Comparison of ENCODE assay signal across 8 mouse cellular contexts in genomic region chr16:92883821-92884272, GRCm38 (mm10). TPM values are rescaled to one million over a fixed set of nuclear protein-coding genes. Genes with fewer than 3 reads are reported as not detected.
DNase-seq lines count a peak whose midpoint lies in the region; ATAC-seq and TF ChIP-seq lines count a peak whose summit lies in the region.

No protein-coding gene starts in this region.

- H3K27me3 ChIP-seq in erythroblast, embryonic 14.5 days (ENCODE audit: control insufficient read depth), result peaks cover 8% of the 10 kb centered on the region; the same call in 1 of the 2 replicates
- H3K27me3 ChIP-seq in liver, embryonic 12.5 days (replicated peaks), result peaks cover 3% of the 10 kb centered on the region; the same call in 1 of the 2 replicates
- H3K27me3 ChIP-seq in intestine, postnatal 0 days (replicated peaks; ENCODE audit: control insufficient read depth, insufficient read depth, low read length), result no peaks in the 10 kb centered on the region

- peak overlapping the region; percentile 78 for H3K27ac ChIP-seq in liver, embryonic 12.5 days
- H3K27ac ChIP-seq in intestine, postnatal 0 days (ENCODE audit: low read depth, low read length), result no peak overlapping the region

- no peaks in the 10 kb centered on the region for H3K36me3 ChIP-seq in erythroblast, embryonic 14.5 days (ENCODE audit: control insufficient read depth)
- no peaks in the 10 kb centered on the region for H3K36me3 ChIP-seq in liver, embryonic 12.5 days
- H3K36me3 ChIP-seq in intestine, postnatal 0 days (ENCODE audit: control insufficient read depth, insufficient read depth), result no peaks in the 10 kb centered on the region

- 8% methylated on average over 12 of the region's 12 CpGs for WGBS in liver, embryonic 12.5 days (ENCODE audit: insufficient replicate concordance)
- WGBS in intestine, postnatal 0 days, result 57% methylated on average over 12 of the region's 12 CpGs

- H3K4me1 ChIP-seq in erythroblast, embryonic 14.5 days (ENCODE audit: control insufficient read depth), result peaks cover 39% of the 10 kb centered on the region
- peaks cover 36% of the 10 kb centered on the region for H3K4me1 ChIP-seq in liver, embryonic 12.5 days
- H3K4me1 ChIP-seq in intestine, postnatal 0 days (replicated peaks; ENCODE audit: control insufficient read depth, insufficient read depth, low read length), result no peaks in the 10 kb centered on the region

- ATAC-seq in liver, embryonic 12.5 days, result peak; percentile 98
- ATAC-seq in intestine, postnatal 0 days, result no peak

- DNase-seq in 416B (ENCODE audit: low read depth), result peak; percentile 73
- DNase-seq in CD4-positive, CD25-positive, alpha-beta regulatory T cell, adult 2 months (ENCODE audit: low read depth, low spot score), result peak; percentile 49
- DNase-seq in urinary bladder, postnatal 36 days (ENCODE audit: low spot score in 2 of 2), result no peak
- DNase-seq in adrenal gland, postnatal 4 days (ENCODE audit: low spot score in 2 of 2), result no peak
- no peak for DNase-seq in ovary, postnatal 14 days (ENCODE audit: low spot score)

- TF ChIP-seq CTCF in intestine, postnatal 0 days (IDR thresholded peaks at IDR 0.05; ENCODE audit: low read depth), result no peak

- H3K9ac ChIP-seq in liver, embryonic 12.5 days, result peak overlapping the region; percentile 37
- no peak overlapping the region for H3K9ac ChIP-seq in intestine, postnatal 0 days (ENCODE audit: low read depth, low read length)

- H3K4me2 ChIP-seq in liver, embryonic 12.5 days, result peak overlapping the region; percentile 59
- H3K4me2 ChIP-seq in intestine, postnatal 0 days (replicated peaks; ENCODE audit: low read depth), result no peak overlapping the region

- H3K9me3 ChIP-seq in erythroblast, embryonic 14.5 days (ENCODE audit: control insufficient read depth, low read length), result no peaks in the 10 kb centered on the region
- H3K9me3 ChIP-seq in liver, embryonic 12.5 days (replicated peaks), result no peaks in the 10 kb centered on the region
- no peaks in the 10 kb centered on the region for H3K9me3 ChIP-seq in intestine, postnatal 0 days (ENCODE audit: control insufficient read depth)

- peak overlapping the region; percentile 31 for H3K4me3 ChIP-seq in erythroblast, embryonic 14.5 days (replicated peaks)
- peak overlapping the region; percentile 12 for H3K4me3 ChIP-seq in liver, embryonic 12.5 days
- no peak overlapping the region for H3K4me3 ChIP-seq in intestine, postnatal 0 days (ENCODE audit: low read depth, low read length)

RNA-seq across cellular contexts. Expression of gene Runx1, which starts 57.9 kb away (rescaled TPM):
- 4.3 and 4.6 TPM in 2 replicates for polyA plus RNA-seq in erythroblast, embryonic 14.5 days (2012)
- polyA plus RNA-seq in liver, embryonic 12.5 days (2016; fragmentation: Nextera tagmentation; extraction: Ambion mirVana), result 11.7 and 13.5 TPM in 2 replicates
- 1.7 TPM in 2 replicates for polyA plus RNA-seq in intestine, postnatal 0 days (2015; fragmentation: Nextera tagmentation; extraction: Ambion mirVana)
- total RNA-seq in adrenal gland, postnatal 4 days (2021), result 1 to 10 TPM; 4.1 to 4.5 TPM

Comparison
In these comparisons a context has a peak if more than half of its experiments do, and no peak if none do; other contexts are left out.
1. DNase-seq: peak in 416B (single experiment) and CD4-positive, CD25-positive, alpha-beta regulatory T cell, adult 2 months (single experiment); none in urinary bladder, postnatal 36 days (0 of 2), adrenal gland, postnatal 4 days (0 of 2) and ovary, postnatal 14 days (single experiment).